Mouse (Mus musculus): ENCODE measurements at regions not wholly inside any gene's neighbourhood (a gene's known extent, or its start where the extent isn't known, plus 50 kb on each side); places are given as distances from the start of the nearest gene placed in this dataset.

GRCm38 (mm10) chr3:34510723-34511122 lies 139.5 kb upstream of the Sox2 start:
- TF ChIP-seq CTCF (conservative IDR thresholded peaks at IDR 0.05; ENCODE audit: insufficient read depth, insufficient read length, low read depth, low read length) (no peak), POLR2A (IDR thresholded peaks at IDR 0.05; ENCODE audit: low read depth, low read length) (no peak)
